Comparison of ENCODE assay signal across 8 mouse cellular contexts in the genomic region with DNA sequence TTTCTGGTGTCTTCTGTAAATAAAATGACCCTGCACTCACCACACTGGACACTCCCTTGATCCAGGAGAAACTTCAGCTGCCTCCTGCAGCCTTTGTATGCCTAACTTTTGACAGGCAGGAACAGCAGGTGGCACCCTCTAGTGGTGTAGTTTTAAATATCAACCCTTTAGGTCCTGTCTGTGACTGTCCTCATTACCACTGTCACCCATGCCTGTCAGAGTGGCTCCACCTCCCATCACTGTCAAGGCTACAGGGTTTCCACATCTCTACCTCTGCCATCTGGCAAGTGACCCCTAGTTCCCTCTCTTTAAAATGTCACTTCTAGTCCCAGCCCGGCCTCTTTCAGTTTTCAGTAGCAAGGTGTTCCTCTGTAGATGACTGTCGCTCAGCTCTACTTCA.
DNase-seq lines count a peak whose midpoint lies in the region; ATAC-seq lines count a peak whose summit lies in the region.

No protein-coding gene starts in this region.

- no peak overlapping the region for H3K4me2 ChIP-seq in kidney, embryonic 14.5 days (replicated peaks; ENCODE audit: low read depth, low read length)
- peak overlapping the region; percentile 19 for H3K4me2 ChIP-seq in liver, embryonic 13.5 days
- H3K4me2 ChIP-seq in neural tube, embryonic 14.5 days (ENCODE audit: low read depth, low read length) = no peak overlapping the region

- DNase-seq in R1 (ENCODE audit: low read depth, low spot score) = peak; percentile 68
- peak; percentile 63 to 66 for DNase-seq in cerebellum, postnatal 14 days
- peak; percentile 22 for DNase-seq in gastrocnemius, postnatal 14 days
- peak; percentile 54 for DNase-seq in liver, embryonic 13.5 days
- DNase-seq in Muller cell, postnatal 12 days (ENCODE audit: inconsistent ontology term) = no peak

- peak; percentile 70 for ATAC-seq in CD4-positive, CD25-positive, alpha-beta regulatory T cell, adult 4 months
- peak; percentile 64; the same call in 1 of the 2 replicates for ATAC-seq in kidney, embryonic 14.5 days (ENCODE audit: low FRiP score, low TSS enrichment)
- peak; percentile 56 for ATAC-seq in liver, embryonic 13.5 days (ENCODE audit: low read depth)
- ATAC-seq in neural tube, embryonic 14.5 days (ENCODE audit: low read depth) = 0 out of 2 replicates have a peak, but pooled peaks have one; percentile 41

- H3K4me3 ChIP-seq in kidney, embryonic 14.5 days (ENCODE audit: low read length) = no peak overlapping the region
- H3K4me3 ChIP-seq in liver, embryonic 13.5 days (replicated peaks) = no peak overlapping the region
- no peak overlapping the region for H3K4me3 ChIP-seq in neural tube, embryonic 14.5 days (ENCODE audit: low read depth, low read length)

- no peak overlapping the region for H3K9ac ChIP-seq in kidney, embryonic 14.5 days (ENCODE audit: low read depth, low read length)
- 0 out of 2 replicates have a peak overlapping the region, but pooled peaks have one; percentile 4 for H3K9ac ChIP-seq in liver, embryonic 13.5 days
- no peak overlapping the region for H3K9ac ChIP-seq in neural tube, embryonic 14.5 days (replicated peaks; ENCODE audit: low read depth, low read length)

- intact Hi-C loops in gastrocnemius, postnatal 14 days (cut with DNase I; ENCODE audit: low total_unique reads) = no loop called here

- no peaks in the 10 kb centered on the region for H3K27me3 ChIP-seq in kidney, embryonic 14.5 days (ENCODE audit: control insufficient read depth, insufficient read depth, low read length)
- no peaks in the 10 kb centered on the region for H3K27me3 ChIP-seq in liver, embryonic 13.5 days
- no peaks in the 10 kb centered on the region for H3K27me3 ChIP-seq in neural tube, embryonic 14.5 days (ENCODE audit: control insufficient read depth, insufficient read depth, low read length)

- H3K9me3 ChIP-seq in kidney, embryonic 14.5 days (ENCODE audit: control insufficient read depth, low read length) = no peaks in the 10 kb centered on the region
- H3K9me3 ChIP-seq in liver, embryonic 13.5 days (replicated peaks) = no peaks in the 10 kb centered on the region
- no peaks in the 10 kb centered on the region for H3K9me3 ChIP-seq in neural tube, embryonic 14.5 days (ENCODE audit: control insufficient read depth, low read length)

- peaks cover 2% of the 10 kb centered on the region; the same call in 1 of the 2 replicates for H3K4me1 ChIP-seq in kidney, embryonic 14.5 days (ENCODE audit: control insufficient read depth, insufficient read depth, low read length)
- peaks cover 87% of the 10 kb centered on the region for H3K4me1 ChIP-seq in liver, embryonic 13.5 days (replicated peaks)
- no peaks in the 10 kb centered on the region for H3K4me1 ChIP-seq in neural tube, embryonic 14.5 days (ENCODE audit: control insufficient read depth, insufficient read depth, low read length)

- 0 out of 2 replicates have a peak overlapping the region, but pooled peaks have one; percentile 24 for H3K27ac ChIP-seq in kidney, embryonic 14.5 days (ENCODE audit: low read depth, low read length)
- H3K27ac ChIP-seq in liver, embryonic 13.5 days = peak overlapping the region; percentile 8; the same call in 1 of the 2 replicates
- H3K27ac ChIP-seq in neural tube, embryonic 14.5 days (ENCODE audit: low read depth, low read length) = no peak overlapping the region

- 49% methylated on average over 2 of the region's 2 CpGs for WGBS in kidney, embryonic 14.5 days
- WGBS in liver, embryonic 13.5 days (ENCODE audit: insufficient replicate concordance) = 60% methylated on average over 2 of the region's 2 CpGs
- WGBS in neural tube, embryonic 14.5 days = 96% methylated on average over 2 of the region's 2 CpGs

- H3K36me3 ChIP-seq in kidney, embryonic 14.5 days (ENCODE audit: control insufficient read depth, insufficient read depth, low read length) = no peaks in the 10 kb centered on the region
- H3K36me3 ChIP-seq in liver, embryonic 13.5 days = no peaks in the 10 kb centered on the region; the same call in 1 of the 2 replicates
- no peaks in the 10 kb centered on the region for H3K36me3 ChIP-seq in neural tube, embryonic 14.5 days (ENCODE audit: control insufficient read depth, insufficient read depth, low read length)
